Mouse (Mus musculus) neural tube, embryonic 15.5 days (tissue): ENCODE measurements around the gene Olfr156. TPM values are rescaled to one million over a fixed set of nuclear protein-coding genes. Genes with fewer than 3 reads are reported as not detected.
"Not testable (repeated sequence)": the region's sequence is repeated elsewhere in the genome, so short reads cannot be mapped to it uniquely, and the experiment has no call there.

ENCODE experiments used
- ATAC-seq: fragments of 200-750 bp; cut with Nextera tagmentation; 2 replicates; pipeline ENCODE4 v1.8.0; 2017; ENCODE audit warnings: mild to moderate bottlenecking, moderate TSS enrichment, moderate library complexity; ENCODE audit not compliant: low FRiP score
- H3K27ac ChIP-seq: fragments of 300-500 bp; sonication (generic); replicated peaks from 2 replicates; pipeline ENCODE4 v1.5.1; 2015; ENCODE audit warnings: mild to moderate bottlenecking, inconsistent platforms
- H3K27me3 ChIP-seq: fragments of 300-500 bp; sonication (generic); replicated peaks from 2 replicates; pipeline ENCODE4 v1.6.1; 2015; ENCODE audit warnings: inconsistent platforms
- H3K36me3 ChIP-seq: fragments of 300-500 bp; sonication (generic); 2 replicates; pipeline ENCODE4 v1.6.1; 2015; ENCODE audit warnings: inconsistent platforms
- H3K4me1 ChIP-seq: fragments of 300-500 bp; sonication (generic); 2 replicates; pipeline ENCODE4 v1.6.1; 2015; ENCODE audit warnings: inconsistent platforms
- H3K4me2 ChIP-seq: fragments of 300-500 bp; sonication (generic); 2 replicates; pipeline ENCODE4 v1.6.1; 2015; ENCODE audit warnings: inconsistent platforms, mild to moderate bottlenecking, moderate library complexity
- H3K4me3 ChIP-seq: fragments of 300-500 bp; sonication (generic); replicated peaks from 2 replicates; pipeline ENCODE4 v1.5.1; 2015; ENCODE audit warnings: mild to moderate bottlenecking, inconsistent platforms
- H3K9ac ChIP-seq: fragments of 300-500 bp; sonication (generic); replicated peaks from 2 replicates; pipeline ENCODE4 v1.6.1; 2015; ENCODE audit warnings: mild to moderate bottlenecking, inconsistent platforms
- H3K9me3 ChIP-seq: fragments of 300-500 bp; sonication (generic); replicated peaks from 2 replicates; pipeline ENCODE4 v1.6.1; 2016; ENCODE audit warnings: inconsistent platforms
- WGBS: fragments of 180-500 bp; shearing (Covaris S2); methylation state at CpG from one replicate; pipeline ENCODE4 v1.1.7; 2015; ENCODE audit warnings: mixed read lengths; 5-methylcytosine and 5-hydroxymethylcytosine counted together
- polyA plus RNA-seq: library from polyadenylated mRNA; unstranded; fragments of >200 nt; fragmentation: Nextera tagmentation; extraction: Ambion mirVana; gene quantifications from 2 replicates; pipeline ENCODE4 v1.2.1, GENCODE M21; 2015

Gene Olfr156
- polyA plus RNA-seq, 1 experiment from 2014 or later, result not detected

- ATAC-seq, result no peak
- H3K4me1 ChIP-seq, result no peaks in the 10 kb centered on the region
- WGBS, result 84% methylated on average over 4 of the region's 4 CpGs
- no peak overlapping the region for H3K9ac ChIP-seq
- H3K27me3 ChIP-seq, result no peaks in the 10 kb centered on the region
- no peaks in the 10 kb centered on the region for H3K9me3 ChIP-seq
- no peak overlapping the region for H3K27ac ChIP-seq
- no peaks in the 10 kb centered on the region for H3K36me3 ChIP-seq
- H3K4me2 ChIP-seq, result no peak overlapping the region
- H3K4me3 ChIP-seq, result no peak overlapping the region
Measured at GRCm38 (mm10) chr4:43828806-43829205, 5.1 kb upstream of the Olfr156 start.

GRCm38 (mm10) chr4:43822896-43823550, 672 bp downstream of the Olfr156 start:
- 86% methylated on average over 13 of the region's 13 CpGs for WGBS
- Histone ChIP-seq H3K4me3 (no peak overlapping the region), H3K4me1 (no peaks in the 10 kb centered on the region), H3K4me2 (no peak overlapping the region), H3K36me3 (no peaks in the 10 kb centered on the region), H3K9ac (no peak overlapping the region), H3K27ac (no peak overlapping the region), H3K27me3 (no peaks in the 10 kb centered on the region), H3K9me3 (no peaks in the 10 kb centered on the region)
- ATAC-seq, result no peak

- WGBS, result 59% methylated on average over 7 of the region's 7 CpGs
- H3K36me3 ChIP-seq, result no peaks in the 10 kb centered on the region
- H3K27ac ChIP-seq, result no peak overlapping the region
- 0 out of 2 replicates have a peak, but pooled peaks cover 3% of the 10 kb centered on the region for H3K9me3 ChIP-seq
- no peak for ATAC-seq
- no peak overlapping the region for H3K9ac ChIP-seq
- H3K4me1 ChIP-seq, result no peaks in the 10 kb centered on the region
- H3K4me2 ChIP-seq, result no peak overlapping the region
- H3K27me3 ChIP-seq, result no peaks in the 10 kb centered on the region
- H3K4me3 ChIP-seq, result no peak overlapping the region
Measured at GRCm38 (mm10) chr4:43798936-43799335, 24.8 kb downstream of the Olfr156 start.

GRCm38 (mm10) chr4:43795844-43796243, 27.9 kb downstream of the Olfr156 start:
- ATAC-seq, H3K4me1 ChIP-seq: not testable (repeated sequence)

GRCm38 (mm10) chr4:43795296-43795695, 28.4 kb downstream of the Olfr156 start:
- 74% methylated on average over 6 of the region's 6 CpGs for WGBS
- Histone ChIP-seq H3K4me2 (no peak overlapping the region), H3K4me3 (no peak overlapping the region), H3K27ac (no peak overlapping the region), H3K27me3 (no peaks in the 10 kb centered on the region), H3K36me3 (no peaks in the 10 kb centered on the region), H3K9ac (no peak overlapping the region), H3K4me1 (no peaks in the 10 kb centered on the region), H3K9me3 (0 out of 2 replicates have a peak, but pooled peaks cover 3% of the 10 kb centered on the region)
- no peak for ATAC-seq

More at GRCm38 (mm10) chr4:43795844-43796243, 27.9 kb downstream of the Olfr156 start:
- not testable (repeated sequence) for H3K27ac ChIP-seq, H3K9ac ChIP-seq, H3K27me3 ChIP-seq, H3K4me3 ChIP-seq, H3K4me2 ChIP-seq, H3K9me3 ChIP-seq, H3K36me3 ChIP-seq
- WGBS, result 83% methylated on average over 5 of the region's 5 CpGs

GRCm38 (mm10) chr4:43772304-43772703, 51.4 kb downstream of the Olfr156 start:
- Histone ChIP-seq H3K9me3 (no peaks in the 10 kb centered on the region), H3K27ac (no peak overlapping the region), H3K4me1 (no peaks in the 10 kb centered on the region), H3K9ac (no peak overlapping the region), H3K36me3 (no peaks in the 10 kb centered on the region), H3K4me3 (no peak overlapping the region), H3K27me3 (no peaks in the 10 kb centered on the region), H3K4me2 (no peak overlapping the region)
- ATAC-seq, result no peak
- 62% methylated on average over 2 of the region's 2 CpGs for WGBS

GRCm38 (mm10) chr4:43771626-43772025, 52.1 kb downstream of the Olfr156 start:
- no peak for ATAC-seq
- Histone ChIP-seq H3K27ac (no peak overlapping the region), H3K36me3 (no peaks in the 10 kb centered on the region), H3K27me3 (no peaks in the 10 kb centered on the region), H3K4me3 (no peak overlapping the region), H3K9me3 (no peaks in the 10 kb centered on the region), H3K4me2 (no peak overlapping the region), H3K4me1 (no peaks in the 10 kb centered on the region), H3K9ac (no peak overlapping the region)
- WGBS, result 67% methylated on average over 6 of the region's 6 CpGs

GRCm38 (mm10) chr4:43770909-43771308, 52.8 kb downstream of the Olfr156 start, which contains the start of gene Olfr159:
TSS of gene Olfr159 (minus strand) at chr4:43771009.
- H3K9me3 ChIP-seq, result no peaks in the 10 kb centered on the region

More at GRCm38 (mm10) chr4:43770909-43771308, 52.8 kb downstream of the Olfr156 start, which contains the start of gene Olfr159:
- Histone ChIP-seq H3K36me3 (no peaks in the 10 kb centered on the region), H3K4me3 (no peak within 1 kb of the TSS), H3K27ac (no peak within 1 kb of the TSS), H3K4me1 (no peaks in the 10 kb centered on the region), H3K9ac (no peak within 1 kb of the TSS), H3K27me3 (no peaks in the 10 kb centered on the region), H3K4me2 (no peak within 1 kb of the TSS)
- no peak for ATAC-seq
- WGBS, result 90% methylated on average over 6 of the region's 6 CpGs

Other genes starting within 250 kb of the Olfr156 start
- gene Rgp1, start 245.2 kb downstream of the Olfr156 start, polyA plus RNA-seq, result 22.0 and 23.9 TPM in 2 replicates
- gene Gba2, start 245.0 kb downstream of the Olfr156 start, polyA plus RNA-seq, result 48.1 and 54.5 TPM in 2 replicates
- 1.2 and 1.5 TPM in 2 replicates for gene Msmp, start 239.4 kb downstream of the Olfr156 start, polyA plus RNA-seq
- gene Npr2, start 192.0 kb downstream of the Olfr156 start, polyA plus RNA-seq, result 12.9 and 16.1 TPM in 2 replicates
- 4.1 and 4.3 TPM in 2 replicates for gene Spag8, start 170.3 kb downstream of the Olfr156 start, polyA plus RNA-seq
- gene Hint2, start 167.4 kb downstream of the Olfr156 start, polyA plus RNA-seq, result 77.5 and 78.9 TPM in 2 replicates
- gene Tmem8b, start 154.9 kb downstream of the Olfr156 start, polyA plus RNA-seq, result 9.1 and 12.4 TPM in 2 replicates
- gene Fam221b, start 154.8 kb downstream of the Olfr156 start, polyA plus RNA-seq, result 1.5 and 1.6 TPM in 2 replicates
- 0.08 TPM in 1 of 2 replicates, not detected in the other for gene Olfr70, start 123.1 kb downstream of the Olfr156 start, polyA plus RNA-seq
- not detected in 2 replicates for gene Olfr71, start 113.6 kb downstream of the Olfr156 start, polyA plus RNA-seq
- 0.24 and 0.45 TPM in 2 replicates for gene Hrct1, start 96.7 kb downstream of the Olfr156 start, polyA plus RNA-seq
- 0.05 and 0.06 TPM in 2 replicates for gene Spaar, start 93.9 kb downstream of the Olfr156 start, polyA plus RNA-seq
- not detected in 2 replicates for gene Olfr159, start 52.9 kb downstream of the Olfr156 start, polyA plus RNA-seq
- gene Olfr157, start 16.3 kb upstream of the Olfr156 start, polyA plus RNA-seq, result not detected in 2 replicates
- gene Olfr155, start 27.7 kb upstream of the Olfr156 start, polyA plus RNA-seq, result not detected in 2 replicates
- gene Reck, start 51.6 kb upstream of the Olfr156 start, polyA plus RNA-seq, result 6.2 and 8.3 TPM in 2 replicates
- 42.3 and 51.4 TPM in 2 replicates for gene Glipr2, start 133.5 kb upstream of the Olfr156 start, polyA plus RNA-seq
- not detected in 2 replicates for gene Ccin, start 159.6 kb upstream of the Olfr156 start, polyA plus RNA-seq
- gene Clta, start 180.6 kb upstream of the Olfr156 start, polyA plus RNA-seq, result 342 and 381 TPM in 2 replicates